Mouse (Mus musculus): ENCODE data around the gene Ccdc177. TPM values are rescaled to one million over a fixed set of nuclear protein-coding genes. Genes with fewer than 3 reads are reported as not detected.

Gene Ccdc177
- total and polyA plus RNA-seq, 3 experiments: not detected

DNA sequence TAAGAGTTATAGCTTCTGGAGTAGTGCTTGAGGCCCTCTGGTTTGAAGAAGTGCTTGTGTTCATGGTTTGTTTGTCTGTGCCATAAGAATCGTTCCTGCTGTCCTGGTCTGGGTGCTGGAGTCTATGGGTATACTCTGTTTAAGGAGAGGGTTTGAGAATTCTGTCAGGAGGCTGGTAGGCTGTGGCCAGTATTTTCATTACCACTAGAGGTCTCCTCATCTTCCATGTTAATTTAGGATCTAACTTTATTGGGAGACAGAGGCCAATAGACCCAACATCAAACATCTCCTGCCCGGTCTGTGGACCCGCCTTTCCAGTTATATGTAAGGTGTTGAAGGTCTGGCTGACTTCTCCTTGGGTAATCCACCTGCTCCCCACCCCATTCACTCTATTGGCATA is 22.4 kb upstream of the Ccdc177 start:
- Histone ChIP-seq H3K4me3 (ENCODE audit: control insufficient read depth in 1 of 2, insufficient read depth in 1 of 2, low read depth in 2 of 2, low read length in 2 of 2) (no peak overlapping the region), H3K79me2 (ENCODE audit: control insufficient read depth, insufficient read depth, low read length, poor library complexity) (no peaks in the 10 kb centered on the region; the same call in 1 of the 2 replicates), H3K9ac (ENCODE audit: control insufficient read depth, low read depth, low read length, poor library complexity, severe bottlenecking) (no peak overlapping the region), H3K4me1 (ENCODE audit: control insufficient read depth in 1 of 2, insufficient read depth in 2 of 2, low read length in 2 of 2) (peaks cover 20 to 50% of the 10 kb centered on the region in 2 experiments), H3K27me3 (ENCODE audit: control insufficient read depth in 1 of 2, insufficient read depth in 2 of 2, low read length in 2 of 2) (no peaks in the 10 kb centered on the region), H3K27ac (ENCODE audit: control insufficient read depth, low read depth, low read length) (no peak overlapping the region), H3K36me3 (ENCODE audit: control insufficient read depth in 1 of 2, insufficient read depth in 2 of 2, low read length in 2 of 2) (peaks cover 0 to 38% of the 10 kb centered on the region in 2 experiments; a peak in 2 of 4 replicates), H3K9me3 (replicated peaks; ENCODE audit: insufficient read depth, low read length) (no peaks in the 10 kb centered on the region)
- TF ChIP-seq MEF2A (IDR thresholded peaks at IDR 0.05; ENCODE audit: extremely low read depth, insufficient replicate concordance, low read depth, low read length, poor library complexity, severe bottlenecking): no peak
- TF ChIP-seq USF2 (IDR thresholded peaks at IDR 0.05; ENCODE audit: borderline replicate concordance in 1 of 2, insufficient read depth in 1 of 2, low read depth in 1 of 2, low read length in 2 of 2): no peak
- TF ChIP-seq POLR2A (IDR thresholded peaks at IDR 0.05; ENCODE audit: control insufficient read depth in 1 of 2, insufficient read depth in 1 of 2, low read depth in 1 of 2, low read length in 2 of 2, poor library complexity in 1 of 2): no peak
- no peak for TF ChIP-seq ETS1 (IDR thresholded peaks at IDR 0.05; ENCODE audit: low read depth, low read length)
- no peak for TF ChIP-seq MYC (IDR thresholded peaks at IDR 0.05; ENCODE audit: low read depth, low read length)
- TF ChIP-seq CTCF (IDR thresholded peaks at IDR 0.05 in 2 of 3, conservative IDR thresholded peaks at IDR 0.05 in 1 of 3; ENCODE audit: control insufficient read depth in 1 of 3, insufficient read depth in 1 of 3, low read depth in 2 of 3, low read length in 3 of 3, poor library complexity in 1 of 3, severe bottlenecking in 1 of 3): peak in 1 of 3 experiments; percentile 38; a peak in 2 of 6 replicates
- no peak for TF ChIP-seq USF1 (IDR thresholded peaks at IDR 0.05; ENCODE audit: low read depth, low read length)
- TF ChIP-seq GABPA (IDR thresholded peaks at IDR 0.05; ENCODE audit: low read depth, low read length): no peak
- DNase-seq (ENCODE audit: low read depth, low spot score): no peak

DNA sequence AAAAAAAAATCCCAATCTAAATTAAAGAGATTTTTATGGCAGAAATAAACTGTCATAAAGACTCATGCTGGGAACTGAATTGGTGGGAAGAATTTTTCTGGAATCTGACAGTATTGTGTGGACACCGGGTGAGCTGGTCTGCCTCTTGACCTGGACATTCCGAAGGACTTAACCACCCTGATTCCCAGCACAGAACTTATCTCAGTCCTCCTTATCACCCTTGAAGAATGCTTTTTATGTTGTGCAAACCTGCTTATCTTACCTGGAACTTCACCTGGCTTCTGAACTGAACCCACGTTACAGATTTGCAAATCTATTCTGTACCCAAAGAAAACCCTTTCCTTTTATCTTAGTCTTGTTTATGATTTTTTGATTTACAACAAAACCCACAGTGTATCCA is 21.7 kb upstream of the Ccdc177 start:
- no peak for DNase-seq (ENCODE audit: low read depth, low spot score)
- Histone ChIP-seq H3K9ac (ENCODE audit: control insufficient read depth, low read depth, low read length, poor library complexity, severe bottlenecking) (no peak overlapping the region), H3K27me3 (ENCODE audit: control insufficient read depth in 1 of 2, insufficient read depth in 2 of 2, low read length in 2 of 2) (no peaks in the 10 kb centered on the region), H3K9me3 (replicated peaks; ENCODE audit: insufficient read depth, low read length) (no peaks in the 10 kb centered on the region), H3K36me3 (ENCODE audit: control insufficient read depth in 1 of 2, insufficient read depth in 2 of 2, low read length in 2 of 2) (peaks cover 0 to 41% of the 10 kb centered on the region in 2 experiments; a peak in 2 of 4 replicates), H3K4me3 (ENCODE audit: control insufficient read depth in 1 of 2, insufficient read depth in 1 of 2, low read depth in 2 of 2, low read length in 2 of 2) (no peak overlapping the region), H3K79me2 (ENCODE audit: control insufficient read depth, insufficient read depth, low read length, poor library complexity) (no peaks in the 10 kb centered on the region; the same call in 1 of the 2 replicates), H3K4me1 (ENCODE audit: control insufficient read depth in 1 of 2, insufficient read depth in 2 of 2, low read length in 2 of 2) (peaks cover 26 to 50% of the 10 kb centered on the region in 2 experiments), H3K27ac (ENCODE audit: control insufficient read depth, low read depth, low read length) (no peak overlapping the region)
- TF ChIP-seq RCOR1 (IDR thresholded peaks at IDR 0.05; ENCODE audit: low read depth, low read length) (peak; percentile 23; the same call in 1 of the 2 replicates), BHLHE40 (IDR thresholded peaks at IDR 0.05; ENCODE audit: borderline replicate concordance, low read depth, low read length) (no peak)

DNA sequence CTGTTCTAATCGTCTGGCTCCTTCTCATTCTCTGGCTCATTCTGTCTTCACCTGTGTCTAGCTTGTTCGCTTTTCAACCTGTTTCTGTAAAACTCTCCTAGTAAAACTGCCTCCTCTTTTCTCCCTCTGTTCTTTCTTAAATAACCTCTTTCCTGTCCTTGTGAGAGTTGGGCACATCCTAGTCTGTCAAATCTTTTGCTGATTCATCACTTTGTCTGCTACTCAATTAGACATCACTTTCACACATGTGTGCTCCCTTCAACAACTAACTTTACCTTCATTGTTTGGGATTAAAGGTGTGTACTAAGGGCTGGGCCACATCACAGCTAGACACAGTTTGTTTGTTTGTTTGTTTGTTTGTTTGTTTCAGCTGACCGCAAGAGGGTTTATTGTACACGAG is 19.3 kb upstream of the Ccdc177 start:
- Histone ChIP-seq H3K9me3 (replicated peaks; ENCODE audit: insufficient read depth, low read length) (no peaks in the 10 kb centered on the region), H3K9ac (ENCODE audit: control insufficient read depth, low read depth, low read length, poor library complexity, severe bottlenecking) (no peak overlapping the region), H3K79me2 (ENCODE audit: control insufficient read depth, insufficient read depth, low read length, poor library complexity) (no peaks in the 10 kb centered on the region; the same call in 1 of the 2 replicates), H3K27ac (ENCODE audit: control insufficient read depth, low read depth, low read length) (peak overlapping the region; percentile 96; the same call in 1 of the 2 replicates), H3K4me3 (ENCODE audit: control insufficient read depth in 1 of 2, insufficient read depth in 1 of 2, low read depth in 2 of 2, low read length in 2 of 2) (no peak overlapping the region), H3K27me3 (ENCODE audit: control insufficient read depth in 1 of 2, insufficient read depth in 2 of 2, low read length in 2 of 2) (no peaks in the 10 kb centered on the region), H3K4me1 (ENCODE audit: control insufficient read depth in 1 of 2, insufficient read depth in 2 of 2, low read length in 2 of 2) (peaks cover 26 to 51% of the 10 kb centered on the region in 2 experiments), H3K36me3 (ENCODE audit: control insufficient read depth in 1 of 2, insufficient read depth in 2 of 2, low read length in 2 of 2) (peaks cover 0 to 38% of the 10 kb centered on the region in 2 experiments; a peak in 2 of 4 replicates)
- TF ChIP-seq RCOR1 (IDR thresholded peaks at IDR 0.05; ENCODE audit: low read depth, low read length) (no peak), MAFK (IDR thresholded peaks at IDR 0.05; ENCODE audit: borderline replicate concordance, low read depth, low read length) (peak; percentile 83), HCFC1 (IDR thresholded peaks at IDR 0.05; ENCODE audit: low read depth, low read length) (no peak), KAT2A (conservative IDR thresholded peaks at IDR 0.05; ENCODE audit: low read depth, low read length) (no peak), ZC3H11A (IDR thresholded peaks at IDR 0.05; ENCODE audit: low read depth, low read length) (no peak), MAX (IDR thresholded peaks at IDR 0.05; ENCODE audit: low read length) (no peak), ETS1 (IDR thresholded peaks at IDR 0.05; ENCODE audit: low read depth, low read length) (no peak), MXI1 (IDR thresholded peaks at IDR 0.05; ENCODE audit: low read depth, low read length) (no peak)
- DNase-seq (ENCODE audit: low read depth, low spot score): no peak
